Mouse (Mus musculus): Measurements from ENCODE around the gene Cyp2c23.
A peak's percentile ranks its signal among the peaks of the same experiment; 100 is the strongest.

Gene Cyp2c23

DNA sequence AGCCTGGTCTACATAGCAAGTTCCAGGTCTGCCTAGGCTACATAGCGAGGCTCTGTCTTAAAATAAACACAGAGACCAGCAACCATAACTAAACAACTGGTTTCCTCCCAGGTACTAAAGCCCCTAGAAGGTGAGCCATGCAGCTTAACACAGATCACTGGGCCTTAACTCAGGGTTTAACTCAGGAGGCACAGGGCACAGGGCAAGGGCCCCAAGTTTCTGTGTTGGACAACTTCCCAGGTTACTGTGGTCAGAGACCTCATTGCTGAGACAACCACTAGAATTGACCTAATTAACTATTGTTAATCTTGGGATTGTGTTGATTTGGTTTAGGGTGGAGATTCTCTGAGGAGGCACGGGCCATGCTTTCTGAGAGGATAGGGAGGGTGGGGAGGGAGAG is 62.5 kb downstream of the Cyp2c23 start:
- DNase-seq (ENCODE audit: low read depth) = no peak

DNA sequence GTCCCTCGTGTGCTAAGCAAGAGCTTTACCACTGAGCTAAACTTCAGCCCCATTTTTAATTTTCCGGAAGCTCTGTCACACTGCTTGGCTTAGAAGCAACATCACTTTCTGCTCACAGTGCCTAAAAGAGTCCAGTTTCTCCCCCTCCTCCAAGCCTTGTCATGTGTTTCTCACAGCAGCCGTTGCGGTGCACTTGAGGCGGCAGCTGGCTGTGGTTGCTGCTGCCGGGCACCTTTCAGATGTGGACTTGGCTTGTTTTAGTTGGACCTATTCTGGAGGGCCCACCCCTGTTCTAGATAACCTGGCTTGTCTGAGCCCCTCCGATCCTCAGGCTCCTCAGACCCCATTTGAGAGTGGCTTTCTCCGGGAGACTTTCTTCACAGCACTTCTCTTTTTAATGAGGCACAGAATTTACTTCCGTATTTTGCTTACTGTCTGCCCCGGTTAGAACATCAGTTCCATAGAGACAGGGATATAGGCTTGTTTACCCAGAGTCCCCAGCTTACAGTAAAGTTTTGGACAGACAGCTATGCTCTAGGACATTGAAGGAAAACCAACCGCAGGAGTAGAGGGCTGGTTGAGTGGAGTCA is 63.4 kb downstream of the Cyp2c23 start:
- DNase-seq (ENCODE audit: low read depth) = peak; percentile 8

DNA sequence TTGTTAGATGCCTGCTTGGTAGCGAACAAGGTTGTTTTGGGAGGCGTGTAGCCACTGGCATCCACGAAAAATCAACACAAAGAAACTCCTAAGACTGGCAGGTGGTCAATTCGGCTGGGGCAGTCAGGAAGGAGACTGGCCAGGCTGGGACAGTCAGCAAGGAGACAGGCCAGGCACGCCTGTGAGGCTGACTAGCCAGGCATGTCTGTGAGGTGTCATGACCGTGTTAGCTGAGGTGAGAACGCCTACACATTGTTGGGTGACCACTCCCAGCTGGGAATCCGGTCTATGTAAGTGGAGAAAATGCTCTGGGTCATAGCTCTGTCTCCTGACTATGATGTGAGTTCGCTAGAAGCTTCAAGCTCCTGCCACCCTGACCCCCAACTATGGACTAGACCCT is 66.2 kb downstream of the Cyp2c23 start:
- DNase-seq (ENCODE audit: low read depth) = no peak

DNA sequence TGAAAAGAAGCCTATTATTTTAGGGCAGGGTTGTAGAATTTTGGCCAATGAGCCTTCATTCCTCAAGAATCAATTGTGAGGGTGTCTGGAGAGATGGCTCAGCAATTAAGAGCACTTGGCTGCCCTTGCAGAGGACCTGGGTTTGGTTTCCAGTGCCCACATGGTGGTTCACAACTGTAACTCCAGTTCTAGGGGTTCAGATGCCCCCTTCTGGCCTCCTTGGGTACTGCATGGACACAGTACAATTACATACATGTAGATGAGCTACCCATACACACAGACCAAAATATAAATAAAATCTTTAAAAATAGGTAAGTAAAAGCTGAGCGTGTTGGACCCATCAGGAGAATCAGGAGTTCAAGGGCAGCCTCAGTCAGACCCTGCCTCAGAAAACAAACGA is 67.8 kb downstream of the Cyp2c23 start:
- DNase-seq (ENCODE audit: low read depth) = peak; percentile 54

DNA sequence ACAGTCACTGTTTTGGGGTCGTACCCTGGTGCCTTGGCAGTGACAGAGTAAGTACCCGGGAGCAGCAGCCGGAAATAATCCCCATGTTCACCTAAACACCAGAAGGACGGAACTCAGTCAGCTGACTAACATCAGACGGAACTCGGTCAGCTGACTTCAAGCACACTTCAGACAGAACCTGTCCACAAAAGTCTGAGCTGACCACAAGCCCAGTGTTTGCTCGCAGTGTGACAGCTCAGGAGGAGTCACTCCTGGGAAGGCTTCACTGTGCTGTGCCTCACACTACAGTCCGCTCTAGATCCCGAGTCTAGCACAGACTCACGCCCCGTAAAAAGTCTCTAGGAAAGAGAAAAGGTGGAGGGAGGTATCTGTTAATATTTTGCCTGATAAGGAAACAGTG is 69.0 kb downstream of the Cyp2c23 start:
- DNase-seq (ENCODE audit: low read depth) = no peak

DNA sequence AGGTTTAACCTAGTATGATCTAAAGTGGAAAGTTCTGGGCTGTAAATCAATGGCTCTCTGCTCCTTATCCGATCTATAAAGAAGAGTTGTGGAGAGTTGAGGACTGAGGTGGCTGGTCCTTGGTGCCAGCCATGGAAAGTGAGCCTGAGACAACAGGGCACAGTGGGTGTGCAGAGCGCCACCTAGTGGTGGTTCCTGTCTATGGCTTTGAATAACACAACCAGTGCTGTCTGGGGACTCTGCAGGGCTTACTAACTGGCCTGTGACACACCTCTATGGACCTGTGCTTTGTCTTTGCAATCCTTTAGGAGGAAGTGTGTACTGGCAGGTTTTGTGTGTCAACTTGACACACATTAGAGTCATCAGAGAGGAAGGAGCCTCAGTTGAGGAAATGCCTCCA is 69.8 kb downstream of the Cyp2c23 start:
- peak; percentile 75 for DNase-seq (ENCODE audit: low read depth)

DNA sequence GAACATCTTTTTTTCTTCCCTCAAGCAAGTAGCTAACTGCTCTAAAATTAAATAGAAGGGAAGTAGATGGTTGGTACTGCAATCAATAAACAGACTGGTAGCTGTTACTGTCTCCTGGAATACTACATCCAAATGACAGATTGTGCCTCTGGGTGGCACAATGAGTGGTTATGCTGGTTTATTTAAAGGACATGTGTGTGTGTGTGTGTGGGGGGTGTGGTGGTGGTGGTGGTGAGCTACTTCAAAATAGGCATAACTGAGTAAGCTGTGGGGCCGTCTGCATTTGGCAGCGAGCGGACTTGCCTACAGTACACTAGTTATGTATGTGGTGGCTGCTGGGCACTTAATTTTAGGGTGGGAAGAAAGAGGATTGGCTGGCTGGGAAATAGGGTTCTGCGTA is 71.1 kb downstream of the Cyp2c23 start:
- DNase-seq (ENCODE audit: low read depth) = no peak

DNA sequence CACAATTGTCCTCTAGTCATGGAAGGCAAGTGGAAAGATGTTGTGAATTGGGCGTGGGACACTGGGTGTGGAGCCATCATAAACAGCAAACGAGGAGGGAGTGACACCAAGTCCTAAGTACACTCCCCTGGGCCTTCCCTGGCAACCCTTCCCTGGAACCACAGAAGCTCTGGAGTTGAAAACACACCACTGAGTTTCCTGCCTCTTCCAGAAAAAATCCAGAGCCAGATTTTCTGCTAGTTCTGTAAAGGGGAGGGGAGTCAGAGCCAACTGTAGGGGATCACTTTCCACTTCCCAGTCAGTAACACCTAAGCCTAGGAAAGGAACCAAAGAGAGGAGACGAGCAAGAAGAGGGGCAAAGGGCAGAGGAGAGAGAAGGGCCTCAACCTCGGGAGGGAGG is 71.6 kb downstream of the Cyp2c23 start:
- no peak for DNase-seq (ENCODE audit: low read depth)

DNA sequence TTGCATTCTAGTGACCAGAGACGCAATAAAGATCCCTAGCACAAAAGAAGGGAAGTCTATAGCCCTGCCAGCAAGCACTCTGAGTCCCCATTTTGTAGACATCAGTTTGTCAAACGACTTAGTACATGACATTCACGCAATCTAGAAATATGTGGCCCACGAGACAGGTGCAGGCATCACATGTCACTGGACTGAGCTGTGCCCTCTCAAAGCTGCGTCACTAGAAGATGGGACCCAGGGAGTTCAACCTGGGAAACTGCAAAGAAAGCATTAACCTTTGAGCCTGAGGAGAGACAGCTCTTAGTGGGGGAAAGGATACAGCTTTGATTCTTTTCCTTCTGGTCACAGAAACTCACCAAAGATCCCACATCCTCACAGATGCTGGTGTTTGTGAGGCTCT is 73.7 kb downstream of the Cyp2c23 start:
- no peak for DNase-seq (ENCODE audit: low read depth)
